In the genomic region with DNA sequence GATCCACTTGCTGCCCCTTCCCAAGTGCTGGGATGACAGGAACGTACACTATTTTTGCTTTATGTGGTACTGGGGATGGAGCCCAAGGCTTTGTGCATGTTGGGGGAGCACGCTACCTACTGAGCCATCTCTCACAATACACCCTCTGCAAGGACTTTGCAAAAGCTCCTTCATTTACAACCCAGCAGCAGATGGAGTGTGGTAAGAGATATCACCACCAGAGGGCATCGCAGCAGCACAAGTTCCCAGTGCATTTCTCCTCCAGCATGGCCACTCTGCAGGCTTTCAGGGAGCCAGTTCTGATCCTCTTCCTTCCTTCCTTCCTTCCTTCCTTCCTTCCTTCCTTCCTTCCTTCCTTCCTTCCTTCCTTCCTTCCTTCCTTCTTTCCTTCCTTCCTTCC, we compare ENCODE assay signal across 9 mouse cellular contexts. TPM values are rescaled to one million over a fixed set of nuclear protein-coding genes. Genes with fewer than 3 reads are reported as not detected.
DNase-seq lines count a peak whose midpoint lies in the region; ATAC-seq and TF ChIP-seq lines count a peak whose summit lies in the region.
"Had no signal": no experiment of that assay in that cellular context is flagged by ENCODE, and none has a peak within 500 bp of the region (broad histone marks: within the 10 kb centered on the region; RNA-seq: fewer than 3 reads in every experiment).

No protein-coding gene starts in this region.

- H3K4me3 ChIP-seq in kidney, embryonic 14.5 days (ENCODE audit: low read length), result no peak overlapping the region
- no peak overlapping the region for H3K4me3 ChIP-seq in liver, adult 2 months (ENCODE audit: insufficient read depth, low read depth, low read length)
- H3K4me3 ChIP-seq in neural tube, embryonic 15.5 days (replicated peaks), result no peak overlapping the region
- H3K4me3 ChIP-seq in thymus, adult 2 months (ENCODE audit: control insufficient read depth, insufficient read depth, low read length), result no peak overlapping the region
- H3K4me3 ChIP-seq: embryonic facial prominence, embryonic 13.5 days had no signal

- no peak overlapping the region for H3K9ac ChIP-seq in kidney, embryonic 14.5 days (ENCODE audit: low read depth, low read length)
- no peak overlapping the region for H3K9ac ChIP-seq in liver, adult 2 months (ENCODE audit: low read depth, low read length)
- no peak overlapping the region for H3K9ac ChIP-seq in neural tube, embryonic 15.5 days (replicated peaks)
- H3K9ac ChIP-seq: embryonic facial prominence, embryonic 13.5 days had no signal

- TF ChIP-seq POLR2A in liver, adult 2 months (IDR thresholded peaks at IDR 0.05; ENCODE audit: extremely low read depth, insufficient read depth, low read length), result no peak
- no peak for TF ChIP-seq POLR2A in thymus, adult 2 months (IDR thresholded peaks at IDR 0.05; ENCODE audit: control insufficient read depth, extremely low read depth, insufficient read depth, low read length, poor library complexity)

- H3K9me3 ChIP-seq in kidney, embryonic 14.5 days (ENCODE audit: control insufficient read depth, low read length), result no peaks in the 10 kb centered on the region
- H3K9me3 ChIP-seq in neural tube, embryonic 15.5 days (replicated peaks), result no peaks in the 10 kb centered on the region
- H3K9me3 ChIP-seq: embryonic facial prominence, embryonic 13.5 days had no signal

- peak; percentile 82 for TF ChIP-seq CTCF in liver, adult 2 months (IDR thresholded peaks at IDR 0.05; ENCODE audit: low read depth, low read length)
- TF ChIP-seq CTCF in thymus, adult 2 months (IDR thresholded peaks at IDR 0.05; ENCODE audit: borderline replicate concordance, control insufficient read depth, extremely low read depth, insufficient read depth, low read length, poor library complexity), result peak; percentile 61; the same call in 1 of the 2 replicates

- no peak overlapping the region for H3K4me2 ChIP-seq in kidney, embryonic 14.5 days (replicated peaks; ENCODE audit: low read depth, low read length)
- no peak overlapping the region for H3K4me2 ChIP-seq in neural tube, embryonic 15.5 days
- H3K4me2 ChIP-seq: embryonic facial prominence, embryonic 13.5 days had no signal

- H3K27me3 ChIP-seq in kidney, embryonic 14.5 days (ENCODE audit: control insufficient read depth, insufficient read depth, low read length), result no peaks in the 10 kb centered on the region
- H3K27me3 ChIP-seq in liver, adult 2 months (ENCODE audit: control insufficient read depth, insufficient read depth, low read length), result no peaks in the 10 kb centered on the region
- H3K27me3 ChIP-seq in neural tube, embryonic 15.5 days (replicated peaks), result no peaks in the 10 kb centered on the region
- H3K27me3 ChIP-seq in thymus, adult 2 months (ENCODE audit: control insufficient read depth, insufficient read depth, low read length), result no peaks in the 10 kb centered on the region
- H3K27me3 ChIP-seq: embryonic facial prominence, embryonic 13.5 days had no signal

- no peaks in the 10 kb centered on the region for H3K36me3 ChIP-seq in kidney, embryonic 14.5 days (ENCODE audit: control insufficient read depth, insufficient read depth, low read length)
- H3K36me3 ChIP-seq in liver, adult 2 months (ENCODE audit: control insufficient read depth, insufficient read depth, low read length), result no peaks in the 10 kb centered on the region
- H3K36me3 ChIP-seq in neural tube, embryonic 15.5 days, result no peaks in the 10 kb centered on the region
- no peaks in the 10 kb centered on the region for H3K36me3 ChIP-seq in thymus, adult 2 months (ENCODE audit: control insufficient read depth, insufficient read depth, low read length)
- H3K36me3 ChIP-seq: embryonic facial prominence, embryonic 13.5 days had no signal

- H3K4me1 ChIP-seq in kidney, embryonic 14.5 days (ENCODE audit: control insufficient read depth, insufficient read depth, low read length), result no peaks in the 10 kb centered on the region
- H3K4me1 ChIP-seq in liver, adult 2 months (ENCODE audit: control insufficient read depth, insufficient read depth, low read length), result no peaks in the 10 kb centered on the region
- no peaks in the 10 kb centered on the region for H3K4me1 ChIP-seq in neural tube, embryonic 15.5 days
- peaks cover 40% of the 10 kb centered on the region for H3K4me1 ChIP-seq in thymus, adult 2 months (replicated peaks; ENCODE audit: control insufficient read depth, insufficient read depth, low read length)
- H3K4me1 ChIP-seq: embryonic facial prominence, embryonic 13.5 days had no signal

- H3K27ac ChIP-seq in kidney, embryonic 14.5 days (ENCODE audit: low read depth, low read length), result no peak overlapping the region
- H3K27ac ChIP-seq in liver, adult 2 months (replicated peaks; ENCODE audit: insufficient read depth, low read depth, low read length), result no peak overlapping the region
- H3K27ac ChIP-seq in neural tube, embryonic 15.5 days (replicated peaks), result no peak overlapping the region
- peak overlapping the region; percentile 0; the same call in 1 of the 2 replicates for H3K27ac ChIP-seq in thymus, adult 2 months (ENCODE audit: control insufficient read depth, insufficient read depth, low read length)
- H3K27ac ChIP-seq: embryonic facial prominence, embryonic 13.5 days had no signal

- H3K79me2 ChIP-seq in liver, adult 2 months (ENCODE audit: control insufficient read depth, insufficient read depth, low read length), result no peaks in the 10 kb centered on the region

- peak; percentile 25 to 31 for DNase-seq in urinary bladder, adult 18-20 months (ENCODE audit: low spot score in 2 of 2)
- DNase-seq in urinary bladder, adult 2 months (ENCODE audit: low spot score), result no peak
- DNase-seq in cerebellum, postnatal 10 days, result peak; percentile 82 to 86
- peak; percentile 39 to 70 for DNase-seq in frontal cortex, postnatal 14 days (ENCODE audit: low spot score in 2 of 2)
- DNase-seq in liver, adult 2 months (ENCODE audit: extremely low read depth, low read depth, low spot score), result peak; percentile 39
- peak; percentile 74 for DNase-seq in thymus, adult 2 months

- 19% methylated on average over 3 of the region's 3 CpGs for WGBS in kidney, embryonic 14.5 days
- 15% methylated on average over 3 of the region's 3 CpGs for WGBS in liver, adult 2 months
- 16% methylated on average over 3 of the region's 3 CpGs for WGBS in neural tube, embryonic 15.5 days
- 52% methylated on average over 3 of the region's 3 CpGs for WGBS in thymus, adult 2 months

- ATAC-seq in kidney, embryonic 14.5 days (ENCODE audit: low FRiP score, low TSS enrichment), result 0 out of 2 replicates have a peak, but pooled peaks have one; percentile 49
- ATAC-seq in neural tube, embryonic 15.5 days (ENCODE audit: low FRiP score), result peak; percentile 66; the same call in 1 of the 2 replicates

RNA-seq across cellular contexts. Expression of gene Nwd1, which starts 33.6 kb away (rescaled TPM):
- polyA plus RNA-seq in urinary bladder, adult 2 months (2012; rRNA removed), result 0.15 and 0.41 TPM in 2 replicates
- not detected in 2 replicates for polyA plus RNA-seq in kidney, embryonic 14.5 days (2014; fragmentation: Nextera tagmentation; extraction: Ambion mirVana)
- not detected in 2 replicates for total RNA-seq in liver, adult 2 months (2014; rRNA removed)
- not detected in 2 replicates for polyA plus RNA-seq in liver, adult 2 months (2012; rRNA removed)
- polyA plus RNA-seq in neural tube, embryonic 15.5 days (2015; fragmentation: Nextera tagmentation; extraction: Ambion mirVana), result 2.9 and 3.2 TPM in 2 replicates
- polyA plus RNA-seq in thymus, adult 2 months (2012; rRNA removed), result 25.2 and 30.3 TPM in 2 replicates

RNA-seq across cellular contexts. Expression of gene Sin3b, which starts 43.0 kb away (rescaled TPM):
- polyA plus RNA-seq in urinary bladder, adult 2 months (2012; rRNA removed), result 122 and 134 TPM in 2 replicates
- 165 and 182 TPM in 2 replicates for polyA plus RNA-seq in kidney, embryonic 14.5 days (2014; fragmentation: Nextera tagmentation; extraction: Ambion mirVana)
- total RNA-seq in liver, adult 2 months (2014; rRNA removed), result 47.9 and 59.7 TPM in 2 replicates
- 72.7 and 86.9 TPM in 2 replicates for polyA plus RNA-seq in liver, adult 2 months (2012; rRNA removed)
- 152 and 163 TPM in 2 replicates for polyA plus RNA-seq in neural tube, embryonic 15.5 days (2015; fragmentation: Nextera tagmentation; extraction: Ambion mirVana)
- 394 and 423 TPM in 2 replicates for polyA plus RNA-seq in thymus, adult 2 months (2012; rRNA removed)
